Mouse (Mus musculus) adrenal gland, postnatal 25 days (tissue): ENCODE measurements at regions not wholly inside any gene's neighbourhood (a gene's known extent, or its start where the extent isn't known, plus 50 kb on each side); places are given as distances from the start of the nearest gene placed in this dataset.
A peak's percentile ranks its signal among the peaks of the same experiment; 100 is the strongest.

ENCODE experiments used
- DNase-seq: peaks from one replicate; pipeline ENCODE4 v3.0.0; 2021; ENCODE audit warnings: mixed read lengths

- no peak for DNase-seq
These were observed 98.8 kb upstream of the Mapk10 start for GRCm38 (mm10) chr5:103309806-103310525.

- no peak for DNase-seq
These were observed 94.7 kb upstream of the Mapk10 start for GRCm38 (mm10) chr5:103305716-103306447.

DNA sequence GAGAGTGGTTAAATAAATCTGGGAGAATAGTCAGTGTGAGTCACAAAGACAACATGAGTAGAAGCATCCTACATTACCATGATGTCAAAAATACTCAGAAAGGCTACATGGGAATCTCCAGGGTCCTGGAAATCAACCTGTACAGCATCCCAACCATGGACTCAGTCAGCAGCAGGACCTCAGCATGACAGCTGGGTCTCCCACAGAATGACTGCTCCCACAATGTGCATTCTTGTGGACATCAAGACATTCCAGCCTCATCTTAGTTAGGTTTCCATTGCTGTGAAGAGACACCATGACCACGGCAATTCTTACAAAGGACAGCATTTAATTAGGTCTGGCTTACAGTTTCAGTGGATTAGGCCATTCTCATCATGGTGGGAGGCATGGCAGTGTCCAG, 93.8 kb upstream of the Mapk10 start:
- DNase-seq, result no peak

DNA sequence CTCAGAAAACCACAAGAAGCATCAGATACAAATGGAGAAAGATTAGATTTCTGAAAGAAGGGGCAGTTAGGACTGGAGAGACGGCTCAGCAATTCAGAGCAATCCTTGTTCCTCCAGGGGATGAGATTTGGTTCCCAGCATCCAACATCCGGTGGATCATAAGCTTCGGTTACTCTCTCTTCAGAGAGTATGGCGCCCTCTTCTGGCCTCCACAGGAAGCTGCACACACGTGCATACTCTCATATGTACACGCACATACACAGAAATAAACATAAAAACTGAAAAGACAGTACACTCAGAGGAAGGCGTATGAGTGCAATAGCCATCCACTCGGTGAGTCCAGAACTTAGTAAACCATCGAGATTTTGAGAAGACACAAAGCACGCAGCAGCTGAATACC, 91.6 kb upstream of the Mapk10 start:
- DNase-seq, result no peak

DNA sequence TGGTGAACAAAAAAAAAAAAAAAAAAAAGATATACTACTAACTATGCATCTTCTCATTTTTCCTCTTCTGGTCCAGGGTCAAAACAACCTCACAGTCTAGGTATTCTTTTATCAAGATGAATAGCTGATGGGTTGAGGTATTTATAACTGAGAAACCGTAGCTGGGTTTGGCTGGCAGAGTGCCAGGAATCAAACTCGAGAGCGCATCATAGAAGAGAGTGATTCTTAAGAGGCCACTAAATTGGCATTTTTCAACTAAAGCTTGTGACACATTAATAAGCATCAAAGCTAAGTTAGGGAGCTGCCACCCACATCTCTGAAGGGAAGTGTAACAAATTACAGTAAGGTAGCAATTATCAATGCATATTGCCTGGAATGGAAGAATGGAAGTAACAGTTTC, 90.2 kb upstream of the Mapk10 start:
- peak; percentile 12 for DNase-seq

DNA sequence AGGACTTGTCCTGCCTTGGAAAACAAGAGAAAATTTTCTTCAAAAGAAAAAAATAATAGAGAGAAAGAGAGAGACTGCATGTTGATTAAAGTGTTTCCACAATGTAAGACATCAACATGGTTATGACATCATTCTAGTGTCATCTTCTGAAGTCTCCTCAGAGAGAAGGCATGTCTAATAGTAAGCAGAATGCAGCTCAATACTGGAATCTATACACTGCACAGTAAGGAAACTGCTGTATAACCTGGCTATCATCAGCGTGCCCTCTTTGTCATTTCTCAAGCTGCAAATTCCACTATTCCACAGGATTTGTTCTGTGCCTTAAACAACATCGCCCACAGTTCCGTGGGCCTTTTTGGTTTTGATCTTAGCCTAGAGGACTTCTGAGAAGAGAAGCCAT, 82.8 kb upstream of the Mapk10 start:
- DNase-seq, result no peak

DNA sequence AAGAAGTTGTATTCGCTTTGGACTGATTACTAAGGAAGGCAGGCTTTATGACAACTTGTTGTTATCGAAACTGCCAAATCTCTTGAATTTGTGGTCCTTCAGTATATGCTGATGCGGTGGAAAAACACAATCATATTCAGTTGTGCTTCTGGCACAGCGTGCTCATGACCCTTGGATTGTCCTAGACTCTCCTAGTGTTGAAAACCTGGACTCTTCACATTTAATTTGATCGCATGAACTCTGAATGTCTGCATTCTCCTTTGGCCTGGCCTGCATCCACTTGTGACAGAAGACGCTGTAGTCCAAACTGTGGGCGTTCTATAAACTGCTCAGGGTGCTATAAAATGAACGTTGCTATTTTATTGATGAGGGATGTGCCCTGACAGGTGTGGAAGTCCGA, 80.6 kb upstream of the Mapk10 start:
- DNase-seq, result no peak

GRCm38 (mm10) chr5:103291219-103291618, 80.1 kb upstream of the Mapk10 start:
- no peak for DNase-seq

GRCm38 (mm10) chr5:103269206-103269605, 58.1 kb upstream of the Mapk10 start:
- DNase-seq, result no peak

DNA sequence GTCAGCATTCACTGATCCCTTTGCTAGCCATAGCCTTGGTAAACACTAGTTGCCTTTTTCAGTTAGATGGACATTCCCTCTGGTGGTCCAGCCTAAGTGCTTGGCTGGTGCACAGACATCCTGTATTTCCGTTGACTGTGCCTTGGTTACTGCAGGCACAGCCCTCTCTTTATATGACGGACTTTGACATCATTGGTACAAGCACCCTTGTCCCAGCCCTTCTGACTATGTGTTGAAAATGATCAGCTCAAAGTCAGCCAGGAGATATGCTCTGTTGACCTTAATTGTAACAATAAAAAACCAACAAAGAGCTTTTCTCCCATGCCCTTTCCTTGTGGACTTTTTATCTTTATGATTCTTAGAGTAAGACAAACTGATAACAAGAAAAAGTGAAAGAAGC, 53.8 kb upstream of the Mapk10 start:
- DNase-seq, result no peak

DNA sequence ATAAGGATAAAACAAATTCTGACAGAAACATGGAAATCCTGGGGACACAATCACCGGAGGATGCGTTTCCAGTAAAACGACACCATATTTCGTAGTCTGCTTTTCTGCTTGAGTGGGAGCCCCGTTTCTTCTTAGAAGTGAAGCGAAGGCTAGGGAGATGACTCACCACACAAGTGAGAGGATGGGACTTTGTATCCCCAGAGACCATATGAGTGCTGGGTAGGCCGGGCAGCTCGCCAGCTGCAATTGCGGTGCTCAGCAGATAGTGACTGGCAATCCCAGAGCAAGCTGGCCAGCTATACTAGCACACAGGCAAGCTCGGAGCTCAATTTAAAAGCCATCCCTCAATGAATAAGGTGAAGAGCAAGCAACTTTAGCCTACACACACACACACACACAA, 50.3 kb upstream of the Mapk10 start:
- DNase-seq, result no peak
